Mouse (Mus musculus) MEL (cell line): Measurements from ENCODE around the gene Ust.

Experiments
- CTCF ChIP-seq, 3 experiments: IDR thresholded peaks in 2 of 3; conservative IDR thresholded peaks in 1 of 3; 2 replicates each; pipeline ENCODE4 v1.5.1; 2011 to 2012; ENCODE audit warnings: low read length in 3 of 3, low read depth in 2 of 3, mild to moderate bottlenecking in 2 of 3, improper control_type of control experiment in 1 of 3, inconsistent platforms in 1 of 3, mixed read lengths in 1 of 3, moderate library complexity in 1 of 3; ENCODE audit not compliant: control insufficient read depth in 1 of 3, insufficient read depth in 1 of 3, poor library complexity in 1 of 3, severe bottlenecking in 1 of 3
- EP300 ChIP-seq, 2 experiments: IDR thresholded peaks; 2 replicates each; pipeline ENCODE4 v1.6.1; 2011; ENCODE audit warnings: improper control_type of control experiment in 2 of 2, low read length in 2 of 2, low read depth in 1 of 2, mild to moderate bottlenecking in 1 of 2
- GABPA ChIP-seq: IDR thresholded peaks from 2 replicates; pipeline ENCODE4 v1.6.1; 2012; ENCODE audit warnings: low read depth, mild to moderate bottlenecking, inconsistent platforms, low read length, improper control_type of control experiment, moderate library complexity
- HCFC1 ChIP-seq: IDR thresholded peaks from 2 replicates; pipeline ENCODE4 v1.6.1; 2012; ENCODE audit warnings: low read depth, mild to moderate bottlenecking, inconsistent platforms, low read length, improper control_type of control experiment, moderate library complexity
- JUND ChIP-seq: IDR thresholded peaks from 2 replicates; pipeline ENCODE4 v1.6.1; 2011; ENCODE audit warnings: low read depth, mild to moderate bottlenecking, improper control_type of control experiment, low read length
- KAT2A ChIP-seq: conservative IDR thresholded peaks from 2 replicates; pipeline ENCODE4 v1.6.1; 2012; ENCODE audit warnings: low read depth, low read length, improper control_type of control experiment, inconsistent platforms
- MAFK ChIP-seq: IDR thresholded peaks from 2 replicates; pipeline ENCODE4 v1.6.1; 2011; ENCODE audit warnings: low read depth, mild to moderate bottlenecking, low read length, improper control_type of control experiment, borderline replicate concordance
- MAX ChIP-seq: IDR thresholded peaks from 2 replicates; pipeline ENCODE4 v1.6.1; 2011; ENCODE audit warnings: low read length, improper control_type of control experiment
- NRF1 ChIP-seq: IDR thresholded peaks from 2 replicates; pipeline ENCODE4 v1.6.1; 2014; ENCODE audit warnings: low read depth, mild to moderate bottlenecking, inconsistent platforms, low read length, improper control_type of control experiment, moderate library complexity; ENCODE audit not compliant: poor library complexity, insufficient read depth, severe bottlenecking
- POLR2A ChIP-seq, 2 experiments: IDR thresholded peaks; 2 replicates each; pipeline ENCODE4 v1.6.1; 2011 to 2012; ENCODE audit warnings: low read length in 2 of 2, mild to moderate bottlenecking in 2 of 2, control low read depth in 1 of 2, improper control_type of control experiment in 1 of 2, low read depth in 1 of 2, moderate library complexity in 1 of 2; ENCODE audit not compliant: control insufficient read depth in 1 of 2, insufficient read depth in 1 of 2, poor library complexity in 1 of 2
- SIN3A ChIP-seq: IDR thresholded peaks from 2 replicates; pipeline ENCODE4 v1.6.1; 2012; ENCODE audit warnings: low read length, improper control_type of control experiment, inconsistent platforms
- TCF12 ChIP-seq: IDR thresholded peaks from 2 replicates; pipeline ENCODE4 v1.6.1; 2014; ENCODE audit warnings: low read depth, mild to moderate bottlenecking, inconsistent platforms, low read length, improper control_type of control experiment, moderate library complexity
- UBTF ChIP-seq: IDR thresholded peaks from 2 replicates; pipeline ENCODE4 v1.6.1; 2012; ENCODE audit warnings: low read depth, mild to moderate bottlenecking, inconsistent platforms, low read length, improper control_type of control experiment, moderate library complexity, borderline replicate concordance; ENCODE audit not compliant: insufficient read depth
- ZNF384 ChIP-seq: IDR thresholded peaks from 2 replicates; pipeline ENCODE4 v1.6.1; 2012; ENCODE audit warnings: low read depth, mild to moderate bottlenecking, inconsistent platforms, low read length, improper control_type of control experiment

DNA sequence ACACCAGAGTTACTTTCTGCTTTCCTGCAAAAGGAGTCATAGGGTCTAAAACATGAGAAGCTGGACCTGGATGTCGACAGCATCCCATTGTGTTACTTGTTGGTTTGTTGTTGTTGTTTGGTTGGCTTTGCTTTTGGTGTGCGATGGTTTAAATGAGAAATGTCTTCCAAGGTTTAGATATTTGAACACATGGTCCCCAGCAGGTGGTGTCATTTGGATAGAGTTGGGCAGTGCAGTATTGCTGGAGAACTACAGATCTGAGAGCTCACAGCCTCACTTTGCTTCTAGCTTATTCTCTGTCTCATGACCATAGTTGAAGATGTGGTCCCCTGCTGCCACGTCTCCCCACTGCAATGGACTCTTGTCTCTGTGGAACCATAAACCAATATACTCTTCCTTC lies 234.6 kb downstream of the Ust start:
- no peak for TF ChIP-seq MAFK
- TF ChIP-seq EP300 (IDR thresholded peaks at IDR 0.05; ENCODE audit: low read depth in 1 of 2, low read length in 2 of 2) = no peak
- no peak for TF ChIP-seq NRF1
- no peak for TF ChIP-seq KAT2A
- TF ChIP-seq CTCF (IDR thresholded peaks at IDR 0.05 in 2 of 3, conservative IDR thresholded peaks at IDR 0.05 in 1 of 3; ENCODE audit: control insufficient read depth in 1 of 3, insufficient read depth in 1 of 3, low read depth in 2 of 3, low read length in 3 of 3, poor library complexity in 1 of 3, severe bottlenecking in 1 of 3) = no peak
- no peak for TF ChIP-seq JUND
- TF ChIP-seq SIN3A = no peak
- TF ChIP-seq MAX = no peak
- no peak for TF ChIP-seq POLR2A (IDR thresholded peaks at IDR 0.05; ENCODE audit: control insufficient read depth in 1 of 2, insufficient read depth in 1 of 2, low read depth in 1 of 2, low read length in 2 of 2, poor library complexity in 1 of 2)
- TF ChIP-seq ZNF384 = no peak
- no peak for TF ChIP-seq TCF12
- no peak for TF ChIP-seq GABPA
- TF ChIP-seq HCFC1 = no peak
- TF ChIP-seq UBTF = no peak
